Mouse (Mus musculus): ENCODE data around the gene Trim17. TPM values are rescaled to one million over a fixed set of nuclear protein-coding genes. Genes with fewer than 3 reads are reported as not detected.

The Trim17 gene
- polyA plus RNA-seq (2012; rRNA removed), result 2.2 and 2.3 TPM in 2 replicates

GRCm38 (mm10) chr11:58954420-58955142 is at the start of gene Trim17, which contains the start of gene Hist3h2a:
TSS of gene Trim17 (plus strand) at chr11:58954685.
TSS of gene Hist3h2a (plus strand) at chr11:58954685.

GRCm38 (mm10) chr11:58917745-58918366 is 36.6 kb upstream of the Trim17 start, which contains the start of gene Btnl10:
TSS of gene Btnl10 (plus strand) at chr11:58917908.

GRCm38 (mm10) chr11:58938322-58939087 is 16.0 kb upstream of the Trim17 start, which contains the start of gene Rnf187:
TSS of gene Rnf187 (minus strand) at chr11:58938916.

GRCm38 (mm10) chr11:58948542-58949479 is 5.7 kb upstream of the Trim17 start, which contains the start of gene Hist3h2ba:
TSS of gene Hist3h2ba (plus strand) at chr11:58948920.

GRCm38 (mm10) chr11:58978027-58978705 is 23.7 kb downstream of the Trim17 start, which contains the start of gene Trim11:
TSS of gene Trim11 (plus strand) at chr11:58978093.

Other genes with a start within 250 kb of the Trim17 start
- gene Olfr318, start 230.7 kb upstream of the Trim17 start, polyA plus RNA-seq (2012; rRNA removed), result not detected in 2 replicates
- 0.28 and 0.29 TPM in 2 replicates for gene Olfr317, start 215.5 kb upstream of the Trim17 start, polyA plus RNA-seq (2012; rRNA removed)
- gene Olfr316, start 202.0 kb upstream of the Trim17 start, polyA plus RNA-seq (2012; rRNA removed), result not detected in 2 replicates
- not detected in 2 replicates for gene Olfr315, start 181.5 kb upstream of the Trim17 start, polyA plus RNA-seq (2012; rRNA removed)
- not detected in 2 replicates for gene Olfr314, start 171.7 kb upstream of the Trim17 start, polyA plus RNA-seq (2012; rRNA removed)
- gene Fam183b, start 152.7 kb upstream of the Trim17 start, polyA plus RNA-seq (2012; rRNA removed), result 2.6 and 4.4 TPM in 2 replicates
- gene Olfr313, start 139.7 kb upstream of the Trim17 start, polyA plus RNA-seq (2012; rRNA removed), result not detected in 2 replicates
- not detected in 2 replicates for gene Olfr312, start 125.4 kb upstream of the Trim17 start, polyA plus RNA-seq (2012; rRNA removed)
- gene Olfr311, start 115.4 kb upstream of the Trim17 start, polyA plus RNA-seq (2012; rRNA removed), result not detected in 2 replicates
- gene Gm12258, start 107.5 kb upstream of the Trim17 start, polyA plus RNA-seq (2012; rRNA removed), result 31.0 and 32.6 TPM in 2 replicates
- 9.1 TPM in 2 replicates for gene 2810021J22Rik, start 87.5 kb upstream of the Trim17 start, polyA plus RNA-seq (2012; rRNA removed)
- 4.9 and 5.9 TPM in 2 replicates for gene Zfp39, start 50.5 kb upstream of the Trim17 start, polyA plus RNA-seq (2012; rRNA removed)
- gene Btnl10, start 36.8 kb upstream of the Trim17 start, polyA plus RNA-seq (2012; rRNA removed), result 0.03 and 0.06 TPM in 2 replicates
- gene Rnf187, start 15.8 kb upstream of the Trim17 start, polyA plus RNA-seq (2012; rRNA removed), result 557 and 565 TPM in 2 replicates
- gene Hist3h2ba, start 5.8 kb upstream of the Trim17 start, polyA plus RNA-seq (2012; rRNA removed), result 491 and 498 TPM in 2 replicates
- gene Hist3h2a, start within 50 bp of the Trim17 start, polyA plus RNA-seq (2012; rRNA removed), result 90.4 and 93.3 TPM in 2 replicates
- gene Trim11, start 23.4 kb downstream of the Trim17 start, polyA plus RNA-seq (2012; rRNA removed), result 25.8 and 27.6 TPM in 2 replicates
- gene Obscn, start 181.7 kb downstream of the Trim17 start, polyA plus RNA-seq (2012; rRNA removed), result 2.4 and 3.9 TPM in 2 replicates
- gene Iba57, start 209.1 kb downstream of the Trim17 start, polyA plus RNA-seq (2012; rRNA removed), result 7.4 and 8.0 TPM in 2 replicates
- gene Gjc2, start 228.5 kb downstream of the Trim17 start, polyA plus RNA-seq (2012; rRNA removed), result 1.2 and 1.3 TPM in 2 replicates
- 226 and 237 TPM in 2 replicates for gene Guk1, start 237.5 kb downstream of the Trim17 start, polyA plus RNA-seq (2012; rRNA removed)
- 45.8 and 46.8 TPM in 2 replicates for gene Mrpl55, start 247.8 kb downstream of the Trim17 start, polyA plus RNA-seq (2012; rRNA removed)

Data from central nervous system, embryonic 18 days (tissue).